Mouse (Mus musculus): ENCODE results near the gene Sim1.

GRCm38 (mm10) chr10:50910400-50910799, 15.8 kb downstream of the Sim1 start:
- TF ChIP-seq GATA2 (IDR thresholded peaks at IDR 0.05; ENCODE audit: borderline replicate concordance, low read depth, low read length) (no peak), CTCF (IDR thresholded peaks at IDR 0.05; ENCODE audit: low read depth, low read length) (no peak), GATA1 (IDR thresholded peaks at IDR 0.05; ENCODE audit: borderline replicate concordance, low read length) (no peak), TAL1 (conservative IDR thresholded peaks at IDR 0.05; ENCODE audit: low read depth, low read length) (no peak)
